Mouse (Mus musculus) right cerebral cortex, postnatal 25 days (tissue): ENCODE data around the gene Fndc3c1.
"Not testable (repeated sequence)": the region's sequence is repeated elsewhere in the genome, so short reads cannot be mapped to it uniquely, and the experiment has no call there.

Experiments
- DNase-seq: peaks from one replicate; pipeline ENCODE4 v3.0.0; 2022

Fndc3c1 gene

DNA sequence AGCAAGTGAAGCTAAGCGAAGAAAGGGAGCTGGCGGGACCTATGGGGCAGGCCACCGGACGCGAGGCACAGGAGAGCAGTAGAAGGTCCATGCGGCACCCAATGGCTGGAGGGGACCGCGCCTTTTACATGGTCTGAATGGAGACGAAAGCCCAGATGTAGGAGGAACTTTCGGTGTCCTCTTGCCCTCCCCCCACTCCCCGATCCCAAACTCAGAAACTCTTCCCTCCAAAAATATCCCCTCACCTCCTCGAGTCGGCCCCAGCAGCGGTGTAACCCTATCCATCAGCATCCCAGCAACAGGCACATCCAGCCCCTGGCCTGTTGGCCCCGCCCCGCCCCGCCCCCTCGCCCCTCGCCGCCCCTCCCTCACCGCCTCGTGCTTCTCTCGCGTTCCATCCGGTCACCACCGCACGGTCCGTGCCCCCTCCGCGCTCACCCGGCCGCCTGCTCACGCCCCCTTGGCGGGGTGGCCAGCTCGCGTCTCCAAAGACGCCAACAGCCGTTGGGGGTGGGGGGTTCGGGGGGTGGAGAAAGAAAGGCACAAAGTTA, at the start of gene Fndc3c1:
Gene Fndc3c1, minus strand, starts transcription at position 301 of the 551 bp plus-strand sequence.
- DNase-seq, result no peak

DNA sequence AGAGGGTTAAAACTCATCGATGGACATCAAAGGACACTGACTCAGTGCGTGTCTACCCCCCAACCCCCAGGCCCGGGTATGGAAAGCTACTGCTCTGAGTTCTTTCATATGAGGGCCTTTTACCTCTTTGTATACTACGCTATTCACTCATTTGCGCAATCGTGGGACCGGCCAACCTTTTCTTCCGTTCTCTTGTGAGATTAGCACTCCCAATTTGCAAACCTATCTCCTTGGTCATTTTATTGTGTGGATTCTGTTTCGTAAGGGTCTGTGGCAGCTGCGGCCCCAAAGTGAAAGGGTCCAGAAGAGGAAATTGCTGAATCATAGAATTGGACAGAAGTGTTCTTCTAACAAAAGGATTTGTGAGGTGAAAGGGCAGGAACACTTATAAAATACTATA, 1.2 kb upstream of the Fndc3c1 start:
- no peak for DNase-seq

GRCm38 (mm10) chrX:106485671-106486070, 470 bp upstream of the Fndc3c1 start:
- no peak for DNase-seq

DNA sequence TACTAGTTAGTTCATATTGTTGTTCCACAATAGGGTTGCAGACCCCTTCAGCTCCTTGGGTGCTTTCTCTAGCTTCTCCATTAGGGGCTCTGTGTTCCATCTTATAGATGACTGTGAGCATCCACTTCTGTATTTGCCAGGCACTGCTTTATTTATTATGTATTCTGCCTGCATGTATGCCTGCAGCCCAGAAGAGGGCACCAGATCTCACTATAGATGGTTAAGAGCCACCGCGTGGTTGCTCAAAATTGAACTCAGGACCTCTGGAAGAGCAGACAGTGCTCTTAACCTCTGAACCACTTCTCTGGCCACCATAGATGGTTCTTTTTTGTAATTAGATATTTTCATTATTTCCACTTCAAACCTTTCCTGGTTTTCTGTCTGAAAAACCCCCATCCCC, 5.3 kb downstream of the Fndc3c1 start:
- DNase-seq, result not testable (repeated sequence)

GRCm38 (mm10) chrX:106385304-106385703, 99.9 kb downstream of the Fndc3c1 start:
- DNase-seq, result no peak

DNA sequence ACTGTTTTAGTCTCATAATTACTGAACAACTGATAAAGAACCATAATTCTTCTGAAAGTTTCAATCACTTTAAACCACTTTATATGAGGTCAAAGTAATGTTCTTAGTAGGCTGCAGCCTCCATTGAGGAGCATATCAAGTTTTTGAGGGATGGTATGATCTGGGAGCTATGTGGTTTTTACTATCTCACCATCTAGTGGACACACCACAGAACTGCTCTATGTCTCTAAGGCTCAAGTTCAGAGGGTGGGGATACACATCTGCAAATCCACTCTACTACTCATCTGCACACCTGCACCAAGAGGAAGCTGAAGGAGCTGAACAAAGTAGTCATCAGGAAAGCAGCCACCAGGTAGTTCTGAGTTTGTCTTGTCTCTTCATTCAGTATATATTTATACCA, 104.6 kb downstream of the Fndc3c1 start:
- no peak for DNase-seq
